Mouse (Mus musculus) embryonic facial prominence, embryonic 14.5 days (tissue): ENCODE measurements around the gene Napepld. TPM values are rescaled to one million over a fixed set of nuclear protein-coding genes. Genes with fewer than 3 reads are reported as not detected.
"Not testable (repeated sequence)": the region's sequence is repeated elsewhere in the genome, so short reads cannot be mapped to it uniquely, and the experiment has no call there.

Experiments
- ATAC-seq: fragments of 200-750 bp; cut with Nextera tagmentation; 2 replicates; pipeline ENCODE4 v1.8.0; 2017; ENCODE audit warnings: low read depth, moderate number of reproducible peaks, moderate TSS enrichment
- DNase-seq: peaks from one replicate; pipeline ENCODE4 v3.0.0-alpha.2; 2015; ENCODE audit warnings: low spot score
- H3K27ac ChIP-seq: fragments of 300-500 bp; sonication (generic); replicated peaks from 2 replicates; pipeline ENCODE4 v1.5.1; 2014; ENCODE audit warnings: low read depth, mild to moderate bottlenecking, low read length, moderate library complexity
- H3K27me3 ChIP-seq: fragments of 300-500 bp; sonication (generic); replicated peaks from 2 replicates; pipeline ENCODE4 v1.6.1; 2014; ENCODE audit warnings: low read length; ENCODE audit not compliant: control insufficient read depth, insufficient read depth
- H3K36me3 ChIP-seq: fragments of 300-500 bp; sonication (generic); 2 replicates; pipeline ENCODE4 v1.6.1; 2014; ENCODE audit warnings: low read length, mixed read lengths; ENCODE audit not compliant: control insufficient read depth, insufficient read depth
- H3K4me1 ChIP-seq: fragments of 300-500 bp; sonication (generic); 2 replicates; pipeline ENCODE4 v1.6.1; 2014; ENCODE audit warnings: antibody characterized with exemption, low read length; ENCODE audit not compliant: control insufficient read depth, insufficient read depth
- H3K4me2 ChIP-seq: fragments of 300-500 bp; sonication (generic); 2 replicates; pipeline ENCODE4 v1.6.1; 2014; ENCODE audit warnings: low read depth, mild to moderate bottlenecking, low read length, moderate library complexity, mixed read lengths
- H3K4me3 ChIP-seq: fragments of 300-500 bp; sonication (generic); 2 replicates; pipeline ENCODE4 v1.5.1; 2014; ENCODE audit warnings: low read depth, mild to moderate bottlenecking, low read length
- H3K9ac ChIP-seq: fragments of 300-500 bp; sonication (generic); 2 replicates; pipeline ENCODE4 v1.6.1; 2014; ENCODE audit warnings: low read depth, mild to moderate bottlenecking, low read length, moderate library complexity, mixed read lengths
- H3K9me3 ChIP-seq: fragments of 300-500 bp; sonication (generic); 2 replicates; pipeline ENCODE4 v1.6.1; 2016; ENCODE audit warnings: low read length; ENCODE audit not compliant: control insufficient read depth
- WGBS: fragments of 180-500 bp; shearing (Covaris S2); extraction: QIAGEN DNeasy Blood & Tissue Kit; methylation state at CpG from one replicate; pipeline ENCODE4 v1.1.7; 2014; 5-methylcytosine and 5-hydroxymethylcytosine counted together
- polyA plus RNA-seq: library from polyadenylated mRNA; unstranded; fragments of >200 nt; fragmentation: Nextera tagmentation; extraction: Ambion mirVana; gene quantifications from 2 replicates; pipeline ENCODE4 v1.2.1, GENCODE M21; 2014

Gene Napepld
- polyA plus RNA-seq, 1 experiment from 2014 or later, result 2.8 TPM

DNA sequence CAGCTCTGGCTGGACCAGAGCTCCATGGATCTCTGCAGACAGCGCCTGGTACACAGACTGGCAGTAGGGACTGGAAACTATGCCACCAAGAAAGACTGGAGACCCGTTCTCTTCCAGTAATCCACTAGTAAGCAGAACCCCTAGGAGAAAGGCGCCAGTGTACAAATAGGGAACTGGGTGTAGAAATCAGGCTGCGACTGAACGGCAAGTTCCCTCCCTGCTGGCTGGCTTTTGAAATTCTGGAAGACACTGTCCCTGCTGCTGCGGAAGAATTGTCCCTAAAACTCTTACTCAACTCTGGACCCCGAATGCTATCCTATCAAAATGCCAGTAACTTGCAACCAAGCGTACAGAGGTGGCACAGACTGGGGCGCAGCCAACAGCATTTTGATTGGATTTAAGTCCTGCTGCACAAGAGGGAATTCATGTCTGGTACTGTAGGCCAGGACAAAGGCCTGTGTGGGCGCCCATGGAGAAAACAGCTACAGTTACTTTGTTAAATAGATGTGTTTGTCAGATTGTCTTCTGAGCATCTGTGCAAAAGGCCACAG, 16.0 kb upstream of the Napepld start:
- no peak overlapping the region for H3K27ac ChIP-seq
- H3K9me3 ChIP-seq, result no peaks in the 10 kb centered on the region
- DNase-seq (no peak), ATAC-seq (no peak)
- no peak overlapping the region for H3K9ac ChIP-seq
- no peak overlapping the region for H3K4me3 ChIP-seq
- 86% methylated on average over 10 of the region's 10 CpGs for WGBS
- no peaks in the 10 kb centered on the region for H3K27me3 ChIP-seq
- H3K4me2 ChIP-seq, result no peak overlapping the region
- H3K36me3 ChIP-seq, result no peaks in the 10 kb centered on the region
- no peaks in the 10 kb centered on the region for H3K4me1 ChIP-seq

DNA sequence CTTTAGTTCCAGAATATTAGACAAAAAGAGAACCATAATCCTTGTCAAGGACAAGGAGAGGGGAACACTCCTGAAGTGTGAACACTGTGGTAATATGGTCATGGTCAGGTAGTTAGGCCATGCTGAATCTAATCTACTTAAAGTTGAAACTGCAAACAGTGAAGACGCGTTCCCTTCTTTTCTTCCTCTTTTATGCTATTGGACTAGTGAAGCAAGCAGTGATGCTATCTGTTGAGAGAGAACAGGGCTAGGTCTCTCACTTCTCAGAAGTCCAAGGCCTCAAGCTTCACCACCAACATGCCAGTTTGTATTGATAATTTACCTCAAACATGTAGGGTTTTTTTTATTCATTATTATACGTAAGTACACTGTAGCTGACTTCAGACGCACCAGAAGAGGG, 13.3 kb upstream of the Napepld start:
- H3K4me1 ChIP-seq, result no peaks in the 10 kb centered on the region
- H3K9ac ChIP-seq, result no peak overlapping the region
- no peaks in the 10 kb centered on the region for H3K9me3 ChIP-seq
- WGBS, result 89% methylated on average over 4 of the region's 4 CpGs
- no peaks in the 10 kb centered on the region for H3K36me3 ChIP-seq
- no peak for DNase-seq
- H3K4me3 ChIP-seq, result no peak overlapping the region
- H3K27me3 ChIP-seq, result no peaks in the 10 kb centered on the region
- no peak overlapping the region for H3K4me2 ChIP-seq
- H3K27ac ChIP-seq, result no peak overlapping the region
- ATAC-seq, result no peak

DNA sequence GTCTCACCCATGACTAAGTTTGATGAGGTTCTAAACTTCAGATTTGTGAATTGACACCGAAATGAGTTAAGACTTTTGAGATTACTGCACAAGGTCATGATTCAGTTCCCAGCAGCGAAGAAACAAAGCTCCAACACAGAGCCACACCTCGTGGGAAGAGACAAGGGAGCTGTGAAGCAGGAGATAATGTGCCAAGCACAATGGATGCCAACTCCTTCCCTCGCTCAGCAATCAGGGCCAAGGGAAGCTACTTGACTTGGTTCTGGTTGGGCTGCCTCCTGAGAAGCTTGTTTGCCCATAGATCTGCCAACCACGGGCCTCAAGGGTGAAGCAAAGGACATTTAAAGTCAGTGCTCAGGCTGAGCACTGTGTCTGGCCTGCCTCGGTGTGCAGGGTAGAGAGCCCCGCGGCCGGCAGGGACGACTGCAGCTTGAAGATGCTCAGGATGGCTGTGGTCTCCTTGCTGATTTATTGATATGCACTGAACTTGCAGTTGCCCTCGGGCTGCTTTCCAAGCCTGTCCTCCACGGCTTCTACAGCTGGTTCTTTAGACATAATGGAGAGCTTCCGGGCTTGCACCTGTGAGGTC, 11.0 kb upstream of the Napepld start:
- Histone ChIP-seq H3K4me3 (no peak overlapping the region), H3K4me1 (no peaks in the 10 kb centered on the region), H3K9ac (no peak overlapping the region), H3K4me2 (no peak overlapping the region), H3K9me3 (no peaks in the 10 kb centered on the region), H3K36me3 (no peaks in the 10 kb centered on the region), H3K27ac (no peak overlapping the region), H3K27me3 (no peaks in the 10 kb centered on the region)
- no peak for ATAC-seq
- DNase-seq, result no peak
- 76% methylated on average over 13 of the region's 13 CpGs for WGBS

DNA sequence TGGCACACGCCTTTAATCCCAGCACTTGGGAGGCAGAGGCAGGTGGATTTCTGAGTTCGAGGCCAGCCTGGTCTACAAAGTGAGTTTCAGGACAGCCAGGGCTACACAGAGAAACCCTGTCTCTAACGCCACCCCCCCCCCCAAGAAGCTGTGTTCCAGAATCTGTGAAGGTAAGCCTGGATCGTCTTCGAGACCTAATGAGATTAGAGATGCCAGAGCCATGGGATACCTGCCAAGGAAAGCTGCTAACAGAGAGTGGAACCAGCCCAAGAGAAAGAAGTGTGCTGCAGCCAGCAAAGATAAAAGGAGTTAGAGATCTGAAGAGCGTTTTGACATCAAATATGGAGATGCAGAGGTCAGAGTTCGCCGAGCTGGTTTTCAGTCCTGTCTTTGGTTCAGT, 6.8 kb upstream of the Napepld start:
- not testable (repeated sequence) for H3K27me3 ChIP-seq, ATAC-seq, H3K4me1 ChIP-seq, H3K9ac ChIP-seq, H3K27ac ChIP-seq, H3K36me3 ChIP-seq, H3K4me3 ChIP-seq, H3K9me3 ChIP-seq, H3K4me2 ChIP-seq, DNase-seq
- WGBS, result 86% methylated on average over 8 of the region's 8 CpGs

DNA sequence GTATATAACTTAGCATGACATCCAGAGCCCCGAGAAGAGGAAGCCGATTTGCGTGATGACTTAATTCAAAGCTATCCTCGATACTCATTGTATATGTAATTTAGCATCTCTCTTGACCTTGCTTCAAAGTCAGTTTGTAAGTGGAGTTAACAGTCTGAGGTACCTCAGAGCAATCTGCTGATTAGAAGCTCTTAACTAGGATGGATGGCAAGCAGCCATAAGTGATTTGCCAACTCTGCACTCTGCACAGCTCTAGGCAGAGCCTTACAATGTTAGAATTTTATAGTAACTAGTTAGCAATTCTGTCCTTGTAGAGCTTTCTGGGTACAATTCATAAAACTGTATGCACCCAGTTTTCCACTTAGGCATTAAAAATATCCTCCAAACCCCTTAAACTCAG, 5.3 kb upstream of the Napepld start:
- ATAC-seq, result no peak
- no peak for DNase-seq
- Histone ChIP-seq H3K9ac (no peak overlapping the region), H3K4me2 (no peak overlapping the region), H3K27me3 (no peaks in the 10 kb centered on the region), H3K9me3 (no peaks in the 10 kb centered on the region), H3K4me1 (no peaks in the 10 kb centered on the region), H3K27ac (no peak overlapping the region), H3K36me3 (no peaks in the 10 kb centered on the region), H3K4me3 (no peak overlapping the region)
- WGBS, result 92% methylated on average over 4 of the region's 4 CpGs

DNA sequence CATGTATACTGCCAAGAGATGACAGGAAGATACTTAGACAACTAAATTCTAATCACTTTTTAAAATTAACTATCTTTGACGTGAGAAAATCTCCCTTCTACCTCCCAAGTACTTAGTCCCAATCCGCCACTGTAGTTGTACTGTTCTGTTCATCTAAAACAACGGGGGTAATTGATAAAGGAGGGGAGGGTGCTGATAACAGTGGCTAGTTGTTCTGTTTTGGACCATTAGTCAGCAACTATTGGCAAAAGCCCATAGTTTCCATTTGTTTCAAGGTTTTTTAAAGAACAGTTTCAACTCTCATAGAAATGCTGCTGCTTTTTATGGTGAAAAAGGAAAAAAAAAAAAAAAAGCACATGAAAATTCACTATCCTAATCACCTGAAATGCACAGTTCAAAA, 2.5 kb upstream of the Napepld start:
- Histone ChIP-seq H3K9me3 (no peaks in the 10 kb centered on the region), H3K27ac (no peak overlapping the region), H3K27me3 (no peaks in the 10 kb centered on the region), H3K36me3 (no peaks in the 10 kb centered on the region), H3K9ac (no peak overlapping the region), H3K4me2 (no peak overlapping the region), H3K4me1 (no peaks in the 10 kb centered on the region), H3K4me3 (no peak overlapping the region)
- ATAC-seq (no peak), DNase-seq (no peak)
- WGBS, result 76% methylated on average over 3 of the region's 3 CpGs

DNA sequence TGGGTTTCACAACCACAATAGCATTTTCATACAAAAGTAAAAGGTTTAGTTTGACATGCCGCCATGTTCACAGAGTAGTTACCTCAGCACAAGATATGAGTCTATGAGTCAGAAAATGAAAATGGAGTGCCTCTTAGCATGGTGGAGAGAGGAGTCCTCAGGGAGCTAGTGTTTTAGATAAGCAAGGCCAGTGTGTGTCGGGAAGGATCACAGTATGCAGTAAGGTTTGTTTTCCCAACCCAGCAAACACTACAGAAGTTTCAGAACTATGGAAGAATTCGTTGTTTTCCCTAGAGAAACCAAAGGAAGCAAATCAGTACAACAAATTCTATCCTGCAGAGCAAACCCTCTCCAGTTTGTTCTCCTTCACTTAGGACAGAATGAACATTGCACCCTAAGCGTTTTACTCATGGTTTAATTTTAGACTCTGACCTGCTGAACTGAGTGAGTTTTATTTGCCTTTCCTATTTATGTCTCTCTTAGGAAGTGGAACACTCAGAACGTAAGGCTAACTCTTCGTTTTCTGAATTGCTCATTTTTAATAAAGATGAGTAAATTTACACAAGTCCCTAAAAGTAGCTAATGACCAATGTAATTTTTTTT, 1.8 kb upstream of the Napepld start:
- DNase-seq (no peak), ATAC-seq (no peak)
- H3K36me3 ChIP-seq, result no peaks in the 10 kb centered on the region
- no peak overlapping the region for H3K27ac ChIP-seq
- 74% methylated on average over 6 of the region's 6 CpGs for WGBS
- H3K4me3 ChIP-seq, result no peak overlapping the region
- H3K9me3 ChIP-seq, result no peaks in the 10 kb centered on the region
- no peak overlapping the region for H3K9ac ChIP-seq
- H3K4me2 ChIP-seq, result no peak overlapping the region
- no peaks in the 10 kb centered on the region for H3K27me3 ChIP-seq
- no peaks in the 10 kb centered on the region for H3K4me1 ChIP-seq

DNA sequence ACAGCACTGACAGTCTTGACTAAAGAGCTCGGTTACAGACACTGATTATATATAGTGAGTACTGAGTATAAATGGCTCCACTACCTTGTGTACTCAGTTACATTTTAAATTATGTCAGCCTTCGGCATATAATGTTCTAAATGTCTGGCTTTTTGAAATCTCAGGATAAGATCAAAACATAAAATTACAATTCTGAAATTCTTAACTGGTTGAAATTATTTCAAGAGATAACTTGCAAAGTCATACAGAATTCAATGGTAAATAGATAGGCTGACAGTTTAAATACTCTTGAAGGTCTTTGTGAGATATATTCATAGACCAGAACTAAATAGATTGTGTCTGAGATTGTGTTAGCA, 791 bp upstream of the Napepld start:
- Histone ChIP-seq H3K4me3 (peak overlapping the region; percentile 77), H3K27me3 (no peaks in the 10 kb centered on the region), H3K4me2 (peak overlapping the region; percentile 56), H3K36me3 (no peaks in the 10 kb centered on the region), H3K27ac (peak overlapping the region; percentile 97), H3K9ac (peak overlapping the region; percentile 87), H3K9me3 (no peaks in the 10 kb centered on the region), H3K4me1 (no peaks in the 10 kb centered on the region)
- DNase-seq (no peak), ATAC-seq (no peak)
- WGBS, result 53% methylated on average over 2 of the region's 2 CpGs

DNA sequence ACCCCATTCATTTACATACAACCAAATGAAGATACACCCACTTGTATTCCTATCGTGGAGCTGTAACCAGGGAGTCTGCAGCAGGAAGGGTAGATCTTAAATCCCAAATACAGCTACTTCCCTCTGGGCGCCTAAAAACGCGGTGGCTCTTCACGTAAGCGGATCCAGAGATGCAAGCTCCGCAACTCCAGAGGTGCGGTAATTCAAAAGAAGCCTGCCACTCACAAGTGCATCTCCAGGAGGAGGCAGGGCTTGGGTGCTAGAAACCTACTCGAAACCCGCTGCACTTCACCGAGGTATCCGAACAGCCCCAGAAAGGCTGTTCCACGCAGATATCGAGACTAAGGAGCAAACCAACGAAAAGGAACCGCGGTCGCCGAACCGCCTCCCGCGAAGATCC, 262 bp downstream of the Napepld start:
- 0% methylated on average over 22 of the region's 22 CpGs for WGBS
- H3K9ac ChIP-seq, result peak overlapping the region; percentile 21
- no peak overlapping the region for H3K27ac ChIP-seq
- DNase-seq (no peak), ATAC-seq (peak; percentile 55; the same call in 1 of the 2 replicates)
- H3K4me2 ChIP-seq, result peak overlapping the region; percentile 56
- H3K4me1 ChIP-seq, result no peaks in the 10 kb centered on the region
- H3K9me3 ChIP-seq, result no peaks in the 10 kb centered on the region
- no peaks in the 10 kb centered on the region for H3K36me3 ChIP-seq
- no peaks in the 10 kb centered on the region for H3K27me3 ChIP-seq
- H3K4me3 ChIP-seq, result peak overlapping the region; percentile 77
